Mouse (Mus musculus) neural tube, embryonic 13.5 days (tissue): ENCODE results near the gene Dennd4c. TPM values are rescaled to one million over a fixed set of nuclear protein-coding genes. Genes with fewer than 3 reads are reported as not detected.
A peak's percentile ranks its signal among the peaks of the same experiment; 100 is the strongest.

Experiments used
- ATAC-seq: fragments of 200-750 bp; cut with Nextera tagmentation; 2 replicates; pipeline ENCODE4 v1.8.0; 2017; ENCODE audit warnings: low read depth, mild to moderate bottlenecking, moderate TSS enrichment, moderate library complexity
- H3K27ac ChIP-seq: fragments of 300-500 bp; sonication (generic); replicated peaks from 2 replicates; pipeline ENCODE4 v1.5.1; 2015; ENCODE audit warnings: moderate library complexity, mild to moderate bottlenecking, inconsistent platforms
- H3K27me3 ChIP-seq: fragments of 300-500 bp; sonication (generic); 2 replicates; pipeline ENCODE4 v1.6.1; 2015; ENCODE audit warnings: mild to moderate bottlenecking, inconsistent platforms
- H3K36me3 ChIP-seq: fragments of 300-500 bp; sonication (generic); 2 replicates; pipeline ENCODE4 v1.6.1; 2015; ENCODE audit warnings: mild to moderate bottlenecking, inconsistent platforms
- H3K4me1 ChIP-seq: fragments of 300-500 bp; sonication (generic); replicated peaks from 2 replicates; pipeline ENCODE4 v1.6.1; 2015; ENCODE audit warnings: inconsistent platforms
- H3K4me2 ChIP-seq: fragments of 300-500 bp; sonication (generic); 2 replicates; pipeline ENCODE4 v1.6.1; 2015; ENCODE audit warnings: inconsistent platforms, mild to moderate bottlenecking, moderate library complexity
- H3K4me3 ChIP-seq: fragments of 300-500 bp; sonication (generic); 2 replicates; pipeline ENCODE4 v1.5.1; 2015; ENCODE audit warnings: mild to moderate bottlenecking, inconsistent platforms
- H3K9ac ChIP-seq: fragments of 300-500 bp; sonication (generic); 2 replicates; pipeline ENCODE4 v1.6.1; 2015; ENCODE audit warnings: moderate library complexity, mild to moderate bottlenecking, inconsistent platforms
- H3K9me3 ChIP-seq: fragments of 300-500 bp; sonication (generic); 2 replicates; pipeline ENCODE4 v1.6.1; 2016; ENCODE audit warnings: inconsistent platforms
- WGBS: fragments of 180-500 bp; shearing (Covaris S2); methylation state at CpG from one replicate; pipeline ENCODE4 v1.1.7; 2015; 5-methylcytosine and 5-hydroxymethylcytosine counted together
- polyA plus RNA-seq: library from polyadenylated mRNA; unstranded; fragments of >200 nt; fragmentation: Nextera tagmentation; extraction: Ambion mirVana; gene quantifications from 2 replicates; pipeline ENCODE4 v1.2.1, GENCODE M21; 2015

The Dennd4c gene
- 3.2 and 5.8 TPM in 2 replicates for polyA plus RNA-seq

- WGBS = under 1% methylated on average over 91 of the region's 95 CpGs
- peak within 1 kb of the TSS; percentile 96 for H3K9ac ChIP-seq
- H3K36me3 ChIP-seq = no peaks in the 10 kb centered on the region
- H3K27ac ChIP-seq = peak within 1 kb of the TSS; percentile 86
- peak within 1 kb of the TSS; percentile 99 for H3K4me3 ChIP-seq
- H3K9me3 ChIP-seq = no peaks in the 10 kb centered on the region
- H3K27me3 ChIP-seq = no peaks in the 10 kb centered on the region
- ATAC-seq = peak; percentile 97
- peaks cover 17% of the 10 kb centered on the region for H3K4me1 ChIP-seq
- peak within 1 kb of the TSS; percentile 79 for H3K4me2 ChIP-seq
Observed at GRCm38 (mm10) chr4:86748336-86749291, at the start of gene Dennd4c. Dennd4c (plus strand) TSS chr4:86748555.

GRCm38 (mm10) chr4:86699161-86699865 lies 49.0 kb upstream of the Dennd4c start:
- H3K4me3 ChIP-seq = no peak overlapping the region
- H3K36me3 ChIP-seq = no peaks in the 10 kb centered on the region
- H3K9ac ChIP-seq = no peak overlapping the region
- no peak overlapping the region for H3K27ac ChIP-seq
- H3K9me3 ChIP-seq = no peaks in the 10 kb centered on the region
- H3K4me2 ChIP-seq = no peak overlapping the region
- no peak for ATAC-seq
- H3K4me1 ChIP-seq = no peaks in the 10 kb centered on the region
- H3K27me3 ChIP-seq = no peaks in the 10 kb centered on the region
- 71% methylated on average over 5 of the region's 5 CpGs for WGBS

GRCm38 (mm10) chr4:86708801-86709200 lies 39.6 kb upstream of the Dennd4c start:
- no peak for ATAC-seq
- Histone ChIP-seq H3K27me3 (no peaks in the 10 kb centered on the region), H3K4me2 (no peak overlapping the region), H3K9ac (no peak overlapping the region), H3K4me1 (no peaks in the 10 kb centered on the region), H3K27ac (no peak overlapping the region), H3K9me3 (no peaks in the 10 kb centered on the region), H3K36me3 (no peaks in the 10 kb centered on the region), H3K4me3 (no peak overlapping the region)
- 60% methylated on average over 1 of the region's 1 CpGs for WGBS

GRCm38 (mm10) chr4:86710034-86710650 lies 38.2 kb upstream of the Dennd4c start:
- H3K27me3 ChIP-seq = no peaks in the 10 kb centered on the region
- 64% methylated on average over 6 of the region's 6 CpGs for WGBS
- H3K4me1 ChIP-seq = no peaks in the 10 kb centered on the region
- no peaks in the 10 kb centered on the region for H3K36me3 ChIP-seq
- no peak overlapping the region for H3K27ac ChIP-seq
- no peak for ATAC-seq
- H3K4me3 ChIP-seq = no peak overlapping the region
- no peak overlapping the region for H3K4me2 ChIP-seq
- H3K9ac ChIP-seq = no peak overlapping the region
- no peaks in the 10 kb centered on the region for H3K9me3 ChIP-seq

GRCm38 (mm10) chr4:86710666-86711215 lies 37.6 kb upstream of the Dennd4c start:
- Histone ChIP-seq H3K9me3 (no peaks in the 10 kb centered on the region), H3K4me1 (no peaks in the 10 kb centered on the region), H3K27ac (no peak overlapping the region), H3K9ac (no peak overlapping the region), H3K36me3 (no peaks in the 10 kb centered on the region), H3K4me2 (no peak overlapping the region), H3K4me3 (no peak overlapping the region), H3K27me3 (no peaks in the 10 kb centered on the region)
- 71% methylated on average over 4 of the region's 4 CpGs for WGBS
- ATAC-seq = no peak

GRCm38 (mm10) chr4:86712751-86713195 lies 35.6 kb upstream of the Dennd4c start:
- Histone ChIP-seq H3K9me3 (no peaks in the 10 kb centered on the region), H3K9ac (no peak overlapping the region), H3K4me1 (no peaks in the 10 kb centered on the region; the same call in 1 of the 2 replicates), H3K4me2 (no peak overlapping the region), H3K27ac (no peak overlapping the region), H3K27me3 (no peaks in the 10 kb centered on the region), H3K36me3 (no peaks in the 10 kb centered on the region), H3K4me3 (no peak overlapping the region)
- ATAC-seq = no peak
- 93% methylated on average over 12 of the region's 12 CpGs for WGBS

- no peak for ATAC-seq
- whole genome bisulfite sequencing = 82% methylated on average over 2 of the region's 2 CpGs
Observed at GRCm38 (mm10) chr4:86713518-86713917, 34.8 kb upstream of the Dennd4c start.

GRCm38 (mm10) chr4:86715341-86715740 lies 33.0 kb upstream of the Dennd4c start:
- H3K4me1 ChIP-seq = no peaks in the 10 kb centered on the region; the same call in 1 of the 2 replicates
- H3K9me3 ChIP-seq = no peaks in the 10 kb centered on the region
- ATAC-seq = no peak
- 100% methylated on average over 1 of the region's 1 CpGs for WGBS
- H3K4me2 ChIP-seq = no peak overlapping the region
- no peak overlapping the region for H3K4me3 ChIP-seq
- H3K27ac ChIP-seq = no peak overlapping the region
- no peaks in the 10 kb centered on the region for H3K36me3 ChIP-seq
- H3K9ac ChIP-seq = no peak overlapping the region
- no peaks in the 10 kb centered on the region for H3K27me3 ChIP-seq

More at GRCm38 (mm10) chr4:86713518-86713917, 34.8 kb upstream of the Dennd4c start:
- no peaks in the 10 kb centered on the region; the same call in 1 of the 2 replicates for H3K4me1 ChIP-seq
- H3K9me3 ChIP-seq = no peaks in the 10 kb centered on the region
- no peak overlapping the region for H3K4me2 ChIP-seq
- no peaks in the 10 kb centered on the region for H3K36me3 ChIP-seq
- H3K27me3 ChIP-seq = no peaks in the 10 kb centered on the region
- no peak overlapping the region for H3K9ac ChIP-seq
- H3K27ac ChIP-seq = no peak overlapping the region
- no peak overlapping the region for H3K4me3 ChIP-seq

GRCm38 (mm10) chr4:86717176-86717575 lies 31.2 kb upstream of the Dennd4c start:
- ATAC-seq = no peak
- 83% methylated on average over 1 of the region's 1 CpGs for WGBS
- Histone ChIP-seq H3K4me3 (no peak overlapping the region), H3K27me3 (no peaks in the 10 kb centered on the region), H3K9me3 (no peaks in the 10 kb centered on the region), H3K36me3 (no peaks in the 10 kb centered on the region), H3K4me2 (no peak overlapping the region), H3K27ac (no peak overlapping the region), H3K4me1 (no peaks in the 10 kb centered on the region; the same call in 1 of the 2 replicates), H3K9ac (no peak overlapping the region)

GRCm38 (mm10) chr4:86718878-86719577 lies 29.3 kb upstream of the Dennd4c start:
- H3K36me3 ChIP-seq = no peaks in the 10 kb centered on the region
- no peak for ATAC-seq
- H3K4me2 ChIP-seq = no peak overlapping the region
- no peaks in the 10 kb centered on the region; the same call in 1 of the 2 replicates for H3K4me1 ChIP-seq
- WGBS = 75% methylated on average over 4 of the region's 4 CpGs
- no peak overlapping the region for H3K27ac ChIP-seq
- H3K27me3 ChIP-seq = no peaks in the 10 kb centered on the region
- H3K4me3 ChIP-seq = no peak overlapping the region
- H3K9me3 ChIP-seq = no peaks in the 10 kb centered on the region
- no peak overlapping the region for H3K9ac ChIP-seq

GRCm38 (mm10) chr4:86721856-86722358 lies 26.4 kb upstream of the Dennd4c start:
- no peaks in the 10 kb centered on the region for H3K27me3 ChIP-seq
- H3K4me1 ChIP-seq = no peaks in the 10 kb centered on the region; the same call in 1 of the 2 replicates
- H3K27ac ChIP-seq = no peak overlapping the region
- no peak overlapping the region for H3K4me2 ChIP-seq
- H3K36me3 ChIP-seq = no peaks in the 10 kb centered on the region
- H3K4me3 ChIP-seq = no peak overlapping the region
- H3K9ac ChIP-seq = no peak overlapping the region
- ATAC-seq = no peak
- WGBS = 78% methylated on average over 8 of the region's 8 CpGs
- H3K9me3 ChIP-seq = no peaks in the 10 kb centered on the region
